Comparison of ENCODE assay signal across 9 mouse cellular contexts in the genomic region with DNA sequence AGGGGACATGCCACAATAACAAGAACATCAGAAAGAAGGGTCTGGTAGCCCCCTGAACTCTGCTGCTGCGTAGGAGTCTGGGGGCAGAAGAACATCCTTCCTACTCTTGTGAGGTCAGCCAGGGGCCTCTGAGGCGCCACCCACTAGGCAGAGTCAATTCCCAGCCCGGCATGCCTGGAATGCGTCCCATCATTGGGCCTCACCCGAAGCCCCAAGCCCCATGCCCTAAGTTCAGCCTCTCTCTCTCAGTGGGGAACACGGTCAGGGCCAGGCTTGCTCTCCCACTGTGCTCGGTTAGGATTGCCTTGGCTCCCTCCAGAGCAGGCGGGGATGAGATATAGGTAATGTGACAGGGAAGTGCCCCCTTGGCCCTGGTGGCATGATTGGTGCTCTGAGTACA. TPM values are rescaled to one million over a fixed set of nuclear protein-coding genes. Genes with fewer than 3 reads are reported as not detected.
DNase-seq lines count a peak whose midpoint lies in the region; ATAC-seq lines count a peak whose summit lies in the region.
"Had no signal": no experiment of that assay in that cellular context is flagged by ENCODE, and none has a peak within 500 bp of the region (broad histone marks: within the 10 kb centered on the region; RNA-seq: fewer than 3 reads in every experiment).

No protein-coding gene starts in this region.

- H3K9ac ChIP-seq in kidney, embryonic 14.5 days (ENCODE audit: low read depth, low read length), result no peak overlapping the region
- no peak overlapping the region; the same call in 1 of the 2 replicates for H3K9ac ChIP-seq in limb, embryonic 13.5 days

- H3K27me3 ChIP-seq in kidney, embryonic 14.5 days (ENCODE audit: control insufficient read depth, insufficient read depth, low read length), result no peaks in the 10 kb centered on the region
- no peaks in the 10 kb centered on the region for H3K27me3 ChIP-seq in limb, embryonic 13.5 days

- no peaks in the 10 kb centered on the region for H3K36me3 ChIP-seq in kidney, embryonic 14.5 days (ENCODE audit: control insufficient read depth, insufficient read depth, low read length)
- H3K36me3 ChIP-seq in limb, embryonic 13.5 days, result no peaks in the 10 kb centered on the region

- H3K4me3 ChIP-seq in kidney, embryonic 14.5 days (ENCODE audit: low read length), result no peak overlapping the region
- H3K4me3 ChIP-seq in limb, embryonic 13.5 days, result no peak overlapping the region

- no peak overlapping the region for H3K27ac ChIP-seq in kidney, embryonic 14.5 days (ENCODE audit: low read depth, low read length)
- no peak overlapping the region for H3K27ac ChIP-seq in limb, embryonic 13.5 days

- peaks cover 19% of the 10 kb centered on the region for H3K4me1 ChIP-seq in kidney, embryonic 14.5 days (ENCODE audit: control insufficient read depth, insufficient read depth, low read length)
- H3K4me1 ChIP-seq in limb, embryonic 13.5 days, result peaks cover 37% of the 10 kb centered on the region

- H3K9me3 ChIP-seq in kidney, embryonic 14.5 days (ENCODE audit: control insufficient read depth, low read length), result no peaks in the 10 kb centered on the region
- no peaks in the 10 kb centered on the region for H3K9me3 ChIP-seq in limb, embryonic 13.5 days

- WGBS in kidney, embryonic 14.5 days, result 7% methylated on average over 8 of the region's 8 CpGs
- WGBS in limb, embryonic 13.5 days, result 18% methylated on average over 8 of the region's 8 CpGs

- H3K4me2 ChIP-seq in kidney, embryonic 14.5 days (replicated peaks; ENCODE audit: low read depth, low read length), result no peak overlapping the region
- H3K4me2 ChIP-seq in limb, embryonic 13.5 days (replicated peaks), result 0 out of 2 replicates have a peak overlapping the region, but pooled peaks have one; percentile 9

- ATAC-seq in kidney, embryonic 14.5 days (ENCODE audit: low FRiP score, low TSS enrichment), result 0 out of 2 replicates have a peak, but pooled peaks have one; percentile 50
- no peak; the same call in 1 of the 2 replicates for ATAC-seq in limb, embryonic 13.5 days (ENCODE audit: low FRiP score, low read depth)

- DNase-seq in kidney, adult 18-20 months, result no peak
- DNase-seq in ES-CJ7 (ENCODE audit: low read depth, low spot score), result peak; percentile 68
- DNase-seq in embryo, embryonic 10.5 days (ENCODE audit: low spot score), result peak; percentile 65
- DNase-seq in frontal cortex, postnatal 36 days (ENCODE audit: low spot score in 2 of 2), result no peak
- no peak for DNase-seq in cerebellum, postnatal 10 days
- no peak for DNase-seq in cerebellum, adult 11-12 months

RNA-seq across cellular contexts. Expression of a gene that starts 9.7 kb away (rescaled TPM):
- not detected in 2 replicates for polyA plus RNA-seq in kidney, embryonic 14.5 days (2014; fragmentation: Nextera tagmentation; extraction: Ambion mirVana)
- polyA plus RNA-seq in limb, embryonic 13.5 days (2015; fragmentation: Nextera tagmentation; extraction: Ambion mirVana), result 0.11 TPM in 1 of 2 replicates, not detected in the other
- polyA plus RNA-seq: large intestine, adult 2 months had no signal

Comparison
In these comparisons a context has a peak if more than half of its experiments do, and no peak if none do; other contexts are left out.
1. DNase-seq: peak in ES-CJ7 (single experiment) and embryo, embryonic 10.5 days (single experiment); none in kidney, adult 18-20 months (single experiment), frontal cortex, postnatal 36 days (0 of 2), cerebellum, postnatal 10 days (0 of 2) and cerebellum, adult 11-12 months (single experiment).